Mouse (Mus musculus): ENCODE measurements around the gene Krt17. TPM values are rescaled to one million over a fixed set of nuclear protein-coding genes. Genes with fewer than 3 reads are reported as not detected.

Gene Krt17
- not detected for polyA plus RNA-seq (2014; fragmentation: Illumina TruSeq; extraction: RNeasy Lipid Tissue Mini Kit (QIAGEN cat#74804); ENCODE audit: low replicate concordance)

DNA sequence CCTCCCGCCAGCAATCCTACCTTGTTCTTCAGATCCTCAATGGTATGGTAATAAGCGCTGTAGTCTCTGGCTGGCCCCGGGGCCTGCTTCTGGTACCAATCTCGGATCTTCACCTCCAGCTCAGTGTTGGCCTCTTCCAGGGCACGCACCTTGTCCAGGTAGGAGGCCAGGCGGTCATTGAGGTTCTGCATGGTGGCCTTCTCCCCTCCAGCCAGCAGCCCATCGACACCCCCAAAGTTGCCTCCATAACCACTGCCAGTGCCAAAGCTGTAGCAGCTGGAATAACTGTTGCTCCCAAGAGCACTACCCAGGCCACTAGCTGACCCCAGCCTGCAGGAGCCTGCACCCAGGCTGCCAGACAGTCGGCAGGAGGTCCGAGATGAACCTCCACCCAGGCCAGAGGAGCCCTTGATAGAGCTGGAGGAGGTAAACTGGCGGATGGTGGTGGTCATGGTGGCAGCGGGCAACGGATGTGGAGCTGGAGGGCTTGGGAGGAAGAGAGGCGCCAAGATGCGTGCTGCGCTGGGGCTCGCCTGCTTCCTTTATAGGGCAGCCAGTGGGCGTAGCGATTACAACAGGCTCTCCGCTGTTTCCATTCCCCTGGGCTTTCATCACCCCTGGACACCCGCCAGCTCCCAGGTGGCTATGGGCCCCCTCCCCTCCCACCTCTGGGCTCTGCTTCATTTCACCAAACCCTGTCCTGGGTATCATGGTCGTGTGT is at the start of gene Krt17:
Krt17 (minus strand) TSS at position 516 of the 721 bp plus-strand sequence.

GRCm38 (mm10) chr11:100269821-100270332 is 9.0 kb upstream of the Krt17 start, which contains the start of gene Krt42:
TSS of gene Krt42 (minus strand) at chr11:100269871.

GRCm38 (mm10) chr11:100248852-100249465 is 11.9 kb downstream of the Krt17 start, which contains the start of gene Krt16:
TSS of gene Krt16 (minus strand) at chr11:100248902.

GRCm38 (mm10) chr11:100207498-100207897 is 53.3 kb downstream of the Krt17 start, which contains the start of gene Krt14:
TSS of gene Krt14 (minus strand) at chr11:100207548.

Other genes starting within 250 kb of the Krt17 start
- not detected for gene Krt33a, start 244.8 kb downstream of the Krt17 start, polyA plus RNA-seq (2014; fragmentation: Illumina TruSeq; extraction: RNeasy Lipid Tissue Mini Kit (QIAGEN cat#74804); ENCODE audit: low replicate concordance)
- gene Krt33b, start 231.2 kb downstream of the Krt17 start, polyA plus RNA-seq (2014; fragmentation: Illumina TruSeq; extraction: RNeasy Lipid Tissue Mini Kit (QIAGEN cat#74804); ENCODE audit: low replicate concordance), result not detected
- not detected for gene Krt34, start 219.5 kb downstream of the Krt17 start, polyA plus RNA-seq (2014; fragmentation: Illumina TruSeq; extraction: RNeasy Lipid Tissue Mini Kit (QIAGEN cat#74804); ENCODE audit: low replicate concordance)
- not detected for gene Krt31, start 210.5 kb downstream of the Krt17 start, polyA plus RNA-seq (2014; fragmentation: Illumina TruSeq; extraction: RNeasy Lipid Tissue Mini Kit (QIAGEN cat#74804); ENCODE audit: low replicate concordance)
- not detected for gene Krt32, start 172.8 kb downstream of the Krt17 start, polyA plus RNA-seq (2014; fragmentation: Illumina TruSeq; extraction: RNeasy Lipid Tissue Mini Kit (QIAGEN cat#74804); ENCODE audit: low replicate concordance)
- not detected for gene Krt35, start 164.8 kb downstream of the Krt17 start, polyA plus RNA-seq (2014; fragmentation: Illumina TruSeq; extraction: RNeasy Lipid Tissue Mini Kit (QIAGEN cat#74804); ENCODE audit: low replicate concordance)
- not detected for gene Krt36, start 155.4 kb downstream of the Krt17 start, polyA plus RNA-seq (2014; fragmentation: Illumina TruSeq; extraction: RNeasy Lipid Tissue Mini Kit (QIAGEN cat#74804); ENCODE audit: low replicate concordance)
- gene Krt13, start 139.5 kb downstream of the Krt17 start, polyA plus RNA-seq (2014; fragmentation: Illumina TruSeq; extraction: RNeasy Lipid Tissue Mini Kit (QIAGEN cat#74804); ENCODE audit: low replicate concordance), result not detected
- not detected for gene Krt15, start 125.1 kb downstream of the Krt17 start, polyA plus RNA-seq (2014; fragmentation: Illumina TruSeq; extraction: RNeasy Lipid Tissue Mini Kit (QIAGEN cat#74804); ENCODE audit: low replicate concordance)
- gene Krt19, start 112.4 kb downstream of the Krt17 start, polyA plus RNA-seq (2014; fragmentation: Illumina TruSeq; extraction: RNeasy Lipid Tissue Mini Kit (QIAGEN cat#74804); ENCODE audit: low replicate concordance), result 9.9 TPM
- not detected for gene Krt9, start 67.8 kb downstream of the Krt17 start, polyA plus RNA-seq (2014; fragmentation: Illumina TruSeq; extraction: RNeasy Lipid Tissue Mini Kit (QIAGEN cat#74804); ENCODE audit: low replicate concordance)
- gene Krt14, start 53.5 kb downstream of the Krt17 start, polyA plus RNA-seq (2014; fragmentation: Illumina TruSeq; extraction: RNeasy Lipid Tissue Mini Kit (QIAGEN cat#74804); ENCODE audit: low replicate concordance), result not detected
- gene Krt16, start 12.1 kb downstream of the Krt17 start, polyA plus RNA-seq (2014; fragmentation: Illumina TruSeq; extraction: RNeasy Lipid Tissue Mini Kit (QIAGEN cat#74804); ENCODE audit: low replicate concordance), result not detected
- not detected for gene Krt42, start 8.8 kb upstream of the Krt17 start, polyA plus RNA-seq (2014; fragmentation: Illumina TruSeq; extraction: RNeasy Lipid Tissue Mini Kit (QIAGEN cat#74804); ENCODE audit: low replicate concordance)
- gene Eif1, start 58.9 kb upstream of the Krt17 start, polyA plus RNA-seq (2014; fragmentation: Illumina TruSeq; extraction: RNeasy Lipid Tissue Mini Kit (QIAGEN cat#74804); ENCODE audit: low replicate concordance), result 1,556 TPM
- not detected for gene Gast, start 73.4 kb upstream of the Krt17 start, polyA plus RNA-seq (2014; fragmentation: Illumina TruSeq; extraction: RNeasy Lipid Tissue Mini Kit (QIAGEN cat#74804); ENCODE audit: low replicate concordance)
- 0.22 TPM for gene Hap1, start 95.1 kb upstream of the Krt17 start, polyA plus RNA-seq (2014; fragmentation: Illumina TruSeq; extraction: RNeasy Lipid Tissue Mini Kit (QIAGEN cat#74804); ENCODE audit: low replicate concordance)
- gene Jup, start 136.7 kb upstream of the Krt17 start, polyA plus RNA-seq (2014; fragmentation: Illumina TruSeq; extraction: RNeasy Lipid Tissue Mini Kit (QIAGEN cat#74804); ENCODE audit: low replicate concordance), result 3.0 TPM
- gene P3h4, start 153.8 kb upstream of the Krt17 start, polyA plus RNA-seq (2014; fragmentation: Illumina TruSeq; extraction: RNeasy Lipid Tissue Mini Kit (QIAGEN cat#74804); ENCODE audit: low replicate concordance), result not detected
- not detected for gene Fkbp10, start 154.7 kb upstream of the Krt17 start, polyA plus RNA-seq (2014; fragmentation: Illumina TruSeq; extraction: RNeasy Lipid Tissue Mini Kit (QIAGEN cat#74804); ENCODE audit: low replicate concordance)
- 3.2 TPM for gene Nt5c3b, start 180.8 kb upstream of the Krt17 start, polyA plus RNA-seq (2014; fragmentation: Illumina TruSeq; extraction: RNeasy Lipid Tissue Mini Kit (QIAGEN cat#74804); ENCODE audit: low replicate concordance)
- gene Klhl10, start 180.9 kb upstream of the Krt17 start, polyA plus RNA-seq (2014; fragmentation: Illumina TruSeq; extraction: RNeasy Lipid Tissue Mini Kit (QIAGEN cat#74804); ENCODE audit: low replicate concordance), result not detected
- 2.3 TPM for gene Klhl11, start 211.7 kb upstream of the Krt17 start, polyA plus RNA-seq (2014; fragmentation: Illumina TruSeq; extraction: RNeasy Lipid Tissue Mini Kit (QIAGEN cat#74804); ENCODE audit: low replicate concordance)